Mouse (Mus musculus) central nervous system, embryonic 18 days (tissue): ENCODE results near the gene Erg. TPM values are rescaled to one million over a fixed set of nuclear protein-coding genes. Genes with fewer than 3 reads are reported as not detected.

Experiments
- polyA plus RNA-seq: library from polyadenylated mRNA; depleted of rRNA; stranded (reverse); fragments of >200 nt; gene quantifications from 2 replicates; pipeline ENCODE4 v1.2.3, GENCODE M21; 2012; rRNA removed

Erg gene
- 3.5 and 4.2 TPM in 2 replicates for polyA plus RNA-seq

GRCm38 (mm10) chr16:95586311-95586602 lies at the start of gene Erg:
TSS of gene Erg (minus strand) at chr16:95586593.

Other genes with a start within 250 kb of the Erg start
- 17.3 and 18.8 TPM in 2 replicates for gene Ets2, start 115.5 kb upstream of the Erg start, polyA plus RNA-seq